Mouse (Mus musculus) forebrain, embryonic 16.5 days (tissue): ENCODE data around the gene Myo16. TPM values are rescaled to one million over a fixed set of nuclear protein-coding genes. Genes with fewer than 3 reads are reported as not detected.

Experiments
- ATAC-seq: fragments of 200-750 bp; cut with Nextera tagmentation; 2 replicates; pipeline ENCODE4 v1.8.0; 2017; ENCODE audit warnings: mild to moderate bottlenecking, moderate library complexity
- H3K27ac ChIP-seq: fragments of 300-500 bp; sonication (generic); 2 replicates; pipeline ENCODE4 v1.5.1; 2014; ENCODE audit warnings: low read length, control low read depth
- H3K27me3 ChIP-seq: fragments of 300-500 bp; sonication (generic); replicated peaks from 2 replicates; pipeline ENCODE4 v1.6.1; 2014; ENCODE audit warnings: low read length; ENCODE audit not compliant: control insufficient read depth, insufficient read depth
- H3K36me3 ChIP-seq: fragments of 300-500 bp; sonication (generic); 2 replicates; pipeline ENCODE4 v1.6.1; 2014; ENCODE audit not compliant: control insufficient read depth, insufficient read depth
- H3K4me1 ChIP-seq: fragments of 300-500 bp; sonication (generic); replicated peaks from 2 replicates; pipeline ENCODE4 v1.6.1; 2014; ENCODE audit warnings: low read length; ENCODE audit not compliant: control insufficient read depth, insufficient read depth
- H3K4me2 ChIP-seq: fragments of 300-500 bp; sonication (generic); 2 replicates; pipeline ENCODE4 v1.6.1; 2014; ENCODE audit warnings: mild to moderate bottlenecking, low read length, control low read depth
- H3K4me3 ChIP-seq: fragments of 300-500 bp; sonication (generic); replicated peaks from 2 replicates; pipeline ENCODE4 v1.5.1; 2014; ENCODE audit warnings: mild to moderate bottlenecking, low read length, control low read depth
- H3K9ac ChIP-seq: fragments of 300-500 bp; sonication (generic); replicated peaks from 2 replicates; pipeline ENCODE4 v1.6.1; 2014; ENCODE audit warnings: low read depth, low read length, control low read depth
- H3K9me3 ChIP-seq: fragments of 300-500 bp; sonication (generic); 2 replicates; pipeline ENCODE4 v1.6.1; 2016; ENCODE audit warnings: low read length; ENCODE audit not compliant: control insufficient read depth
- WGBS: fragments of 180-500 bp; shearing (Covaris S2); extraction: QIAGEN DNeasy Blood & Tissue Kit; methylation state at CpG from one replicate; pipeline ENCODE4 v1.1.7; 2014; 5-methylcytosine and 5-hydroxymethylcytosine counted together
- polyA plus RNA-seq: library from polyadenylated mRNA; unstranded; fragments of >200 nt; fragmentation: Nextera tagmentation; extraction: Ambion mirVana; gene quantifications from 2 replicates; pipeline ENCODE4 v1.2.1, GENCODE M21; 2015

Gene Myo16
- polyA plus RNA-seq, 1 experiment from 2014 or later, result 5.8 TPM

DNA sequence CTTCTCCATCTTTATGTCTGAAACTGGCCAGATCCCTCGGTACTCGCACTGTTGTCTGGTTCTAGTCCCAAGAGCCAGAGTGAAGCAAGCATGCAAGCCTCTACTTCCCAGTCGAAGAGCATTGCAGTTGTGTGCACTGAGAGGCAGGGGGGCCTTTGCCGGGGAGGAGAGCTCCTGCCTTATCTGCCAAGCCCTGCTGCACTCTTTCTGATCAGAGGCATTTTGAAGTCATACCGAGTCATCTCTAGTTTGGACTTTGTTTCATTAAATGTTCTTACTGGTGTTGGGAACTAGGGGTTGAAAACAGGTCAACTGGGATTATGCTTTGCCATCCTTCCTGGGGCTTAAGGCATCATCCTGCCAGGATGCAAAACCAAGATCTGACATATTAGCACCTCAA, 445.2 kb downstream of the Myo16 start:
- Histone ChIP-seq H3K9ac (no peak overlapping the region), H3K4me2 (no peak overlapping the region), H3K27ac (no peak overlapping the region), H3K36me3 (no peaks in the 10 kb centered on the region), H3K4me3 (no peak overlapping the region), H3K4me1 (no peaks in the 10 kb centered on the region), H3K27me3 (no peaks in the 10 kb centered on the region), H3K9me3 (no peaks in the 10 kb centered on the region)
- no peak for ATAC-seq
- 91% methylated on average over 5 of the region's 5 CpGs for WGBS

DNA sequence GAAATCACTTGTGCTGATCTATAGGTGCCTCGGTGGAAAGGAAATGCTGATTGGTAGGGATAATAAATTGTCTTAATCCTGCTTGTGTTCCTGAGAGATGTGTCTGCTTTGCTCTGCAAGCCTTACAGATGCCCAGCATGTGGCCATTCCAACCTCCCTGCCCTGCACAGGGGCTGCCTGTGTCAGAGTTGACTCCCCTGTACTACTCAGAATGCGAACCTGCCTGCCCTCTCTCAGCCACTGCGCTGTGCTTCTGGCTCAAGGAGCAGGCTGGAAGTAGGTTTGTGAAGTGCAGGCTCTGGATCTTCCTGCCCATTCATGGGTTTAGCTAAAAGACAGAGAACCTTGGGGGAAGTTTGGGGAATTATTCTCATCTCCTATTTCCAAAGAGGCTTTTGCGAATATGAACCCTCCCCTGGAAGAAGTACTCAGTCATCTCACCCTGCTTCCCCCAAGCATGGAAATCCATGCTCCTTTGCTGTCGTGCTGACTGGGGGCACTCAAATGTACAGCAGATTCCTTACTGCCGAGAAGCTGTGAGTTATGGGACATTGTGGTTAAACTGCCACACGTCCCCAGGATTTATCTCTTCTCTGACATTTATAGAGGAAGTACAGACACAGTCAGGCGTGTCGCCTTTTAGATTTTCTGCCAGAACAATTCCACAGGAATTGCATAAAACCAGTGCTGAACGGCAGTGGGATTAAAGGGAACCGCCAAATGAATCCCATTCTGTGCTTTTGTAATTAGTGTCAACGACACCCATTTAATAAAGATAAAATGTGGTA, 452.5 kb downstream of the Myo16 start:
- Histone ChIP-seq H3K27me3 (no peaks in the 10 kb centered on the region), H3K4me3 (no peak overlapping the region), H3K27ac (no peak overlapping the region), H3K4me1 (no peaks in the 10 kb centered on the region), H3K9me3 (no peaks in the 10 kb centered on the region), H3K4me2 (no peak overlapping the region), H3K9ac (no peak overlapping the region), H3K36me3 (no peaks in the 10 kb centered on the region)
- WGBS, result 36% methylated on average over 12 of the region's 12 CpGs
- ATAC-seq, result no peak

DNA sequence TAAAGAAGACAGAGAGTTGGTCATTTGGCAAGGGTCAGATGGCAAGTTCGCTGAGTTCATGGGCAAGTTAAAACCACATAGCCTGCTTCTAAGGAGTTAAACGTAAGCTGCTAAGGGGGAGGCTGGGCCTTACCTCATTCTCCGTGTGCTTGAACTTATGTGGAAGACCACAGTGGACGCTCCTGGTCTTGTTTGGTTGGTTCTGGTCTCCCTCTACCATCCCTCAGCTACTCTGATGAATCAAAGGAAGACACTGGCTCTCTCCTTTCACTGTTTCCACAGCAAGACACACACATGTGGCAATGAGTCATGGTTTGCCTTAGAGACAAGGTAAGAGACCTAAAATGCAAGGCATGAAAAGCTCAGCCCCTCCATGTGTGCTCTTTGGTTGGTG, 453.1 kb downstream of the Myo16 start:
- no peak overlapping the region for H3K4me2 ChIP-seq
- no peaks in the 10 kb centered on the region for H3K27me3 ChIP-seq
- no peak overlapping the region for H3K9ac ChIP-seq
- H3K36me3 ChIP-seq, result no peaks in the 10 kb centered on the region
- H3K4me3 ChIP-seq, result no peak overlapping the region
- no peaks in the 10 kb centered on the region for H3K4me1 ChIP-seq
- WGBS, result 60% methylated on average over 4 of the region's 4 CpGs
- H3K9me3 ChIP-seq, result no peaks in the 10 kb centered on the region
- ATAC-seq, result no peak
- no peak overlapping the region for H3K27ac ChIP-seq

DNA sequence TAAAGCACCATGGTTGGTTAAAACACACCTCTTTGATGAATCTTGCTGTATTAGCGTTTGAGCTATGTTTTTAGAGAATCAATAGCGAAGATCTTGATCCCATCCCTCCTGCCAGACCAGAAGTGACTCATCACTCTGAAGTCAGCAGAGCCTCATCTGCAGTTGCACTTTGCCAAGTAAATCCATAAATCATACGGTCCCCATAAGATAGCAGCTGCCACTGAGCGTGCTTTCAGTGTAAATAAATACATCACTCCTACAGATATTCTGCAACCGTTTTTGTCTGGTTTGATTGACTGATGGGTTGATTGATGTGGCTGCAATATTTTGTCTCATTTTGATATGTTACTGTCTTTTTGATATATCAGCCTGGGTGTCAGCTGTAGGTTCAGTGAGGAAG, 457.9 kb downstream of the Myo16 start:
- Histone ChIP-seq H3K9ac (no peak overlapping the region), H3K4me1 (no peaks in the 10 kb centered on the region), H3K4me2 (no peak overlapping the region), H3K27me3 (no peaks in the 10 kb centered on the region), H3K27ac (no peak overlapping the region), H3K9me3 (no peaks in the 10 kb centered on the region), H3K4me3 (no peak overlapping the region), H3K36me3 (no peaks in the 10 kb centered on the region)
- WGBS, result 78% methylated on average over 5 of the region's 5 CpGs
- no peak for ATAC-seq

DNA sequence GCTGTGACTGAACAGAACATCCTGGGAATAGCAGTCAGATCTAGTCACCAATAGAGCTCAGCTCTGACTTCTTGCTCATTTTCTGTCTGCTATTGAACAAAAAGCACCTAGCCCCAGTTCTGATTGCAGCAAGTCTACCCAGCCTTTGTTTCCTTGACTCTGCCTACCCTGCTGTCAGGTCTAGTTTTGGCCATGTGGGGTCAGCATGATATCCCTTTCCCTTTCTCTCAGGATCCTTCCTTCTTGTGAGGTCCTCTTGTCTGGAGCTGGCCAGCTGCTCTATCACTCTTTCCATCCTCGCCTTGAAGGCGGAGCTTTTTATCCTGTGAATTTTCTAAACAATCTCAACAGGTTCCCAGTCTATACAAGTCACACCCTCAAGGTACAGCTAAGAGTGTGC, 459.7 kb downstream of the Myo16 start:
- H3K9ac ChIP-seq, result no peak overlapping the region
- H3K27me3 ChIP-seq, result no peaks in the 10 kb centered on the region
- 68% methylated on average over 2 of the region's 2 CpGs for WGBS
- H3K4me3 ChIP-seq, result no peak overlapping the region
- no peaks in the 10 kb centered on the region for H3K4me1 ChIP-seq
- no peak for ATAC-seq
- H3K36me3 ChIP-seq, result no peaks in the 10 kb centered on the region
- H3K4me2 ChIP-seq, result no peak overlapping the region
- H3K27ac ChIP-seq, result no peak overlapping the region
- no peaks in the 10 kb centered on the region for H3K9me3 ChIP-seq

DNA sequence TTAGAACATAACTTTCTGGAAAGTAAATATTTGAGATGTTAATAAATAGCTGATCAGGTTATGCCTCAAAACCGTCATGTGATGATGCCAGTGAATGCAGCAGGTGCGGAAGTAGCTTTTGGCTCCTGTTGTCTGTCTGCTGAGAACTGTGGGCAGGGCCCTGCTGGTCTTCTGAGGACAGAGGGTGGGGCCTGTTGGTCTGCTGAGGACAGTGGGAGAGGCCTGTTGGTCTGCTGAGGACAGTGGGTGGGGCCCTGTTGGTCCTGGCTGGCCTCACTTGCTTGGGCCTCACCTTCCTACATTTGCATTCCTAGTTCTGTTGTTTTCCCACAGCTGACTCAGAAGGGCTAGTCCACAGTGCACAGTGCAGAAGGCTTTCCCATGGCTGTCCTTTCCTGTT, 466.0 kb downstream of the Myo16 start:
- H3K4me3 ChIP-seq, result no peak overlapping the region
- no peaks in the 10 kb centered on the region for H3K9me3 ChIP-seq
- no peaks in the 10 kb centered on the region for H3K27me3 ChIP-seq
- no peak overlapping the region for H3K4me2 ChIP-seq
- H3K9ac ChIP-seq, result no peak overlapping the region
- 92% methylated on average over 2 of the region's 2 CpGs for WGBS
- H3K4me1 ChIP-seq, result no peaks in the 10 kb centered on the region
- H3K36me3 ChIP-seq, result no peaks in the 10 kb centered on the region
- ATAC-seq, result no peak
- H3K27ac ChIP-seq, result no peak overlapping the region

DNA sequence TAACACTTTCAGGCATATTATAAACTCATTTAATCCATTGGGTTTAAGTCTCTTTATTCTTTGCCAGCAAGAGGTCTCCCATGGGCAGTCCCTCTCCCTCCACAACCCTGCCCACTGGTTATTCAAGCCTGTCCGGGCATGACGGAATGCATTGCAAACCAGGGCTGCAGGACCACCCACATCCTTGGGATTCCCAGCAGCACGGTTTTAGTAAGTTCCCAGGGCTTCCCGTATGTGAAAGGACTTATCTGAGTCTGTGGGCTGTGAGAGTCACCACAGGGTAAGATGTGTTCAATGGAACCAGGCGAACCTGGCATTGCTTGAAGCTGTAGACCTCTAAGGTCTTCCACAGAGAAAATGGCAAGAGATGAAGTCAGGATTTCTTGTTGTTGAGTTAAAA, 471.6 kb downstream of the Myo16 start:
- H3K9me3 ChIP-seq, result no peaks in the 10 kb centered on the region
- 10% methylated on average over 5 of the region's 5 CpGs for WGBS
- no peaks in the 10 kb centered on the region for H3K36me3 ChIP-seq
- no peak overlapping the region for H3K9ac ChIP-seq
- ATAC-seq, result no peak
- H3K4me3 ChIP-seq, result no peak overlapping the region
- no peak overlapping the region for H3K4me2 ChIP-seq
- no peaks in the 10 kb centered on the region for H3K27me3 ChIP-seq
- peaks cover 12% of the 10 kb centered on the region for H3K4me1 ChIP-seq
- no peak overlapping the region for H3K27ac ChIP-seq

DNA sequence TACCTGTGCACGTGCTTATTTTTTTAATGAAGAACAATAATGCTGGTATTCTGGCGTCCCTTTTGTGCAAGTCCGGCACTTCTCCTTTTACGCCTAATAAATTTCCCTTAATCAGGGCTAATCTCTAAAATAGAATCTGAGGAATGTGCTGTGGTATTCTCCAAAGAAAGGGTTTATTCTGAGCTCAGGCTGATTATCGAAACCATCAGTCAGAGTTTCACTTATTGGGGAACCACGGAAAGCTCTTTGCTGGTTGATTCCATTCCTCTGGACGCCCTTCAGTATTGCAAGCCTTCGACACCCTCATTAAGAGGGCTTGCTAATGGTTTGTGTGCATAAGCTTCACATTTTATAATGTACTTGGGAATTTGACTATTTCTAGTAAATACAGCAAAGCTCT, 475.0 kb downstream of the Myo16 start:
- no peaks in the 10 kb centered on the region for H3K27me3 ChIP-seq
- H3K4me3 ChIP-seq, result no peak overlapping the region
- no peak overlapping the region for H3K9ac ChIP-seq
- H3K27ac ChIP-seq, result no peak overlapping the region
- H3K36me3 ChIP-seq, result no peaks in the 10 kb centered on the region
- WGBS, result 13% methylated on average over 8 of the region's 8 CpGs
- H3K4me2 ChIP-seq, result no peak overlapping the region
- no peak for ATAC-seq
- H3K4me1 ChIP-seq, result peaks cover 12% of the 10 kb centered on the region
- no peaks in the 10 kb centered on the region for H3K9me3 ChIP-seq

DNA sequence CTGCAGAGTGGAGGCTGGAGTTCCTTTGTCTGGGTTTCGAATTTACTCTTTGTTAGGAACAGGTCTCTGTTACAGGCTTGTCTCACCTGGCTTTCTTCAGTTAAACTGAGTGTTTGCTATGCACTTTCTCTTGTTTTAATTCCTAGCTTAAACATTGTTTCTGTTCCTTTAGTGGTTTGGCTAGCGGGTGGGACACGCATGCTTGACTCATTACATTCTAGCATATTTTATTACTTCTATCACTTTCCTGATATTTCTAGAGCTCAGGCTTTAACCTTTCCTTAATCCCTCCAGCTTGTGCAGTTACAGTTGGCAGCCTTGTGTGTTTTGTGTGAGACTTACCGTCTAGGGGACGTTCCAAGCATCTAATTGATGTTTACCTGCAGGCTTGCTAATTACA, 476.2 kb downstream of the Myo16 start:
- Histone ChIP-seq H3K4me3 (no peak overlapping the region), H3K9me3 (no peaks in the 10 kb centered on the region), H3K4me2 (no peak overlapping the region), H3K36me3 (no peaks in the 10 kb centered on the region), H3K27ac (no peak overlapping the region), H3K4me1 (peaks cover 15% of the 10 kb centered on the region), H3K27me3 (no peaks in the 10 kb centered on the region), H3K9ac (no peak overlapping the region)
- no peak for ATAC-seq
- WGBS, result 20% methylated on average over 5 of the region's 5 CpGs

DNA sequence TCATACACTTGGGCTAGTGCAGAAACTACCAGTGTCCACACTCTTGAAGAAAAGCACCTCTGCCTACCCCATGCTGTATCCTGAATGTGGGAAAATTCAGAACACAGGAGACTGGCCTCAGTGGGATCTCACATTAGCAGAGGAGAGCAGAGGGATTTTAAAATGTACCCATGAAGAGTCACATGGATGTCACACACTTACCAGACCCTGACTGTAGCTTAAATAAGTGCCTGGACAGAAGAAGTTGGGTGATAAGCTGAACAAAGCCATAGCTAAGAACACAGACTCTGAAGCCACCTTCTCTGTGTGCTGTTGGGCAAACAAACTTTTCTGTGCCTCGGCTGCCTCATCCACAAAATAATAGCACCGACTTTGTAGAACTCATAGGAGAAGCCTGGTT, 477.3 kb downstream of the Myo16 start:
- H3K4me1 ChIP-seq, result peaks cover 15% of the 10 kb centered on the region
- WGBS, result 93% methylated on average over 2 of the region's 2 CpGs
- no peak overlapping the region for H3K4me2 ChIP-seq
- no peak overlapping the region for H3K4me3 ChIP-seq
- H3K9ac ChIP-seq, result no peak overlapping the region
- no peaks in the 10 kb centered on the region for H3K27me3 ChIP-seq
- no peak overlapping the region for H3K27ac ChIP-seq
- ATAC-seq, result no peak
- no peaks in the 10 kb centered on the region for H3K36me3 ChIP-seq
- H3K9me3 ChIP-seq, result no peaks in the 10 kb centered on the region
